Mouse (Mus musculus): ENCODE results near the gene Gm5741.

- TF ChIP-seq POLR2A (IDR thresholded peaks at IDR 0.05; ENCODE audit: insufficient read depth, low read depth, low read length) (no peak), CTCF (IDR thresholded peaks at IDR 0.05; ENCODE audit: insufficient read depth, low read depth, low read length) (no peak)
Observed at GRCm38 (mm10) chr8:85074617-85075016, 6.8 kb upstream of the Gm5741 start.

Data from olfactory bulb, adult 2 months (tissue).